Mouse (Mus musculus): ENCODE measurements around the gene Lama4. TPM values are rescaled to one million over a fixed set of nuclear protein-coding genes. Genes with fewer than 3 reads are reported as not detected.

The Lama4 gene
- total RNA-seq (2021), result 1 to 10 TPM; 3.6 to 4.5 TPM

DNA sequence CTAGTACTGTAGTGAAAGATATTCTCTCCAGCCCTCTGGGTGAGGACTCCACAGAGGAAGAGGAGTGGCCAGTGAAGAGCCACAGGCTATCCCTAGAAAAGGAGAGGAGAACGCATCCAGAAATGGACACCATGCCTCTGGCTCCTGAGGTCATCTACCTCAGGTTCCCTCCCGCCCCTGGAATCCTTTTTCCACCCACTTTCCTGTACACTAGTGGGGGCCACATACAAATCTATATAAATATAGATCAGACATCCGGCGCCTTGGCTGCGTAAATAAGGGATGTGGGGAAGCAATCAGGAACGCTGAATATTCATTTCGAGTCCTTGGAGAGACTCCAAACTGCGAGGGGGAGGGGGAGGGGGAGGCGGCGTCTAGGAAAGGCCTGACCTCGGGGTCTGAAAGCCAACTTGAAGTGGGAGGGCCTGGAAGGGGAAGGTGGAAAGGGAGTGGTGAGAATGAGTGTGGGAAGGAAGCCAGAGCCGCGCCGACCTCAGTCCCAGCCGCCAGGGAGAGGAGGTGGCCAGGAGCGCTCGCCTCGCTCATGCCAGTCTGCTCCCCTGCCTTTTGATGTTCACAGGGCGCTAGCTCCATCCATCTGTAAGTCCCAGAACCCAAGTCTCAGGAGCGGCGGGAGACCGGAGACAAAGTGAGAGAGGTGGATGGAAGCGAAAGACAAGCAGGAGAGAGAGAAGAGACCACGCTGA lies at the start of gene Lama4:
Gene Lama4, plus strand, starts transcription at position 441 of the 707 bp plus-strand sequence.
- DNase-seq, result peak; percentile 9

DNA sequence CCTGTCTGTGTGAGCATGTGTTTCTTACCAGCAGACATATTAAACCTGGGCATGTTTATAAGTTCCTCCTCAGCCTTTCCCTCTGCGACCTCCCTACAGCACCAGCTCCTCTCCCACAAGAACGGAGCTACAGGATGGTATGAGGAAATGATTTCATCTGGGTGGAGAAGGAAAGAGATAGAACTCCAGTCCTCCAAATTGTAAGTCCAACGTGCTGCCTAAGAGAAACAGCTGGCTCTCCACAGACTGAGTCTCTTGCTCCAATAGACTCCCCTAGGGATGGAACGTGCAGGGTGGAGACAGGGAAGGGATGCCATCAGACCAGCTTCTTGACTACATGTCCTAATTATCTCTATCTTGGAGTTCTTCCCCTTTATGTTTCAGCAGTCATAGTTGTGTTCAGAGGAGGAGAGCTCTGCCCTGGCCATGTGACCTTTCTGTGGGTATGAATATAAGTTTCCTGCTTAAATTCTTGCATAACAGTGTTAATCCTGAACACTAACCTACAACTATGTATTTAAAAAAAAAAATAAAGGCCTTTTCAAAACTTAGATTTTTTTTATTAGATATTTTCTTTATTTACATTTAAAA lies 49.2 kb upstream of the Lama4 start:
- no peak for DNase-seq

DNA sequence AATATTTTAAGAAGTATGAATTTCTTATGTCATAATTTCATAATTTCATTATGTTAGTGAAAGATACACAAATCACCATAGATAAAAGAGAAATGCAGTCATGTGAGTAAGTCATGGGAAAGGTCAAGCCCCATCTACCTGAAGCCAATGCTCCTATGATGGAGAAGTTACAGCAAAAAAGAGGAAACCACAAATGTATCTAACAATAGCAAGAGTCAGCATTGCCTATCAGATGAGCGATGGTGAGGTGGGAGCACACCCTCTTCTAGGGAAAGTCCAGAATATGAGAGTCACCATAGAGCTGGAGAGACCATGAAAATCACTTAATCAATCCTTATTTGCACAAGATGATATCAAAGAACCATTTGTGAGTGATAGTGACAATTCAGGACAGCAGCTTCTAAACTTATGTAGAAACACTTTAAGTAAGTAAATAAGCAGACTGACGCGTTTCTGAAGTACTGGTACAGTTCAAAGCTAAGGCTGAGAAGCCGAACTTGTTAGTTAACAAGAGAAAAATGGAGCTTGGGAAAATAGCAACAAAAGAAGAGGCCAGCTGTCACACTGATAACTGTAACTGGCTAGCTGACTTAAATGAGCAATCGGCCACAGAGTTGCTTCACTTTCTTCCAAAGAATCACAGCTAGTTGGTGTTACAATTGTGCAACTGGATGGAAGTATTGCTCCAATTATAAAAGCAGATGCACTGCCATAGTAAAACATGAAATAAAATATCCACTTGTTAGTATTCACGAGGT lies 36.2 kb upstream of the Lama4 start:
- DNase-seq, result no peak

DNA sequence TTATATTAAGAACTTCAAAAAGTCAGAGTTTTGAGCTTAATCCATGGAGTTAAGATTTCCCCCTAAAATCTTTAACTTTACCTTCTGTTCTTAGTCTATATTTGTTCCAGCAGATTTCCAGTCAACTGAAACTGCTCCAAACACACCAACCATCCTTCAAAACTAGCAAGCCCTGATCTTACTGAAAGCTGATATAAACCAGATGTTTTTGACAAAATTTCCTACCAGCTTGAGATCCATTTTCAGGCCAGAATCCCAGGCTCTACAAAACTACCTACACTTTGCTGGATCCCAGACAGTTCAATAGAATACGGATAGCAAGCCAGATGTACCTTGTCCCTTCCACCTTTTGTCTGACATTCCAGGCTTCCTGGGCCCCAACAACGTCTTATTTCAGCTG lies 20.6 kb upstream of the Lama4 start:
- no peak for DNase-seq

DNA sequence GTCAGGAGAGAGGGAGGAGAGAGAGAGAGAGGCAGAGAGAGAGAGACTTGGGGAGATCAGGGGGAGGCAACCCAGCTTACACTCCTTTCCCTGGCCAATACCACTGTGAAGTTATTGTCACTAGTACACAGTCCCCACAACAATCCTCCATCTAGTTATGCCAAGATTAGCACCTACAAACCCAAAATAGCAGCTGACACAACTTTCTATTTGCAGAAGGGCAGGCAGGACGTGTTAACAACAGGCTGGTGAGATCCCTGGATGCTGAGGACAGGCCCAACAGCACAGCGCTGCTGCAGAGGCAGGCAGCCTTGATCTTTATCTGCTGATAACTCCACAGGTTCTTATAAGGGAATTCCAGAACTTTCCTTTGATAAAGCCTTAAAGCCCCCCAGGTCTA lies 3.4 kb upstream of the Lama4 start:
- no peak for DNase-seq

DNA sequence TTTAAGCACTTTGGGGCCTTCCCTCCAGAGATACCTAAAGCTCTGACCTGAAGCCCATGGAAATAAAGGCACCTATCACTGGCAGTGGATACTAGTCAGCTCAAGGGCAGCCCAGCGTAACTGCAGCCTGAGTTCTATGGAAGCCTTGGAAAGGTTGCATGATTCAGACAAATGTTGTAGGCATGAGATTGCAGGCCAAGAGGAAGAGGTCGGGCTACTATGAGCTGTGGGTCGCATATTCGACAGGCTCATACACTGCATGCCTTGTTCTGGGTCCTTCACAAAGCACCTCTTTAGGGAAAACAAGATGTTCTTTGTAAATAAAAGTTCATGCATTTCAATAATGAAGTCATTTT lies 618 bp upstream of the Lama4 start:
- no peak for DNase-seq

DNA sequence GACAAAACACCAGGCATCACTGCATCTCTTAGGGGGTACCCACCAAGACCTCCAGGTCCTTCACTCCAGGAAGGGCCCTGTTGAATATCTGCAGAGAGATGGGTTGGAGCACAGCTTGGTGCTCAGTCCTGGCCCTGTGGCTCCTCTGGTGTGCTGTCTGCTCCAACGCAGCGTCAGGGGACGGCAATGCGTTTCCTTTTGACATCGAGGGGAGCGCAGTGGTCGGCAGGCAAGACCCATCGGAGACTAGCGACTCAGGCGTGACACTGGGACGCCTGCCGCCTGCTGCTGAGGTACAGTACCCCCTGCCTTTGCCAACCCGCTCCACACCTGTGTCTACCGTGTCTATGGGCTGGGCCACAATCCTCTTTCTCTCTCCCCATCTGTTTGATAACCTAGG lies 542 bp downstream of the Lama4 start:
- DNase-seq, result peak in 1 of 2 experiments; percentile 2

DNA sequence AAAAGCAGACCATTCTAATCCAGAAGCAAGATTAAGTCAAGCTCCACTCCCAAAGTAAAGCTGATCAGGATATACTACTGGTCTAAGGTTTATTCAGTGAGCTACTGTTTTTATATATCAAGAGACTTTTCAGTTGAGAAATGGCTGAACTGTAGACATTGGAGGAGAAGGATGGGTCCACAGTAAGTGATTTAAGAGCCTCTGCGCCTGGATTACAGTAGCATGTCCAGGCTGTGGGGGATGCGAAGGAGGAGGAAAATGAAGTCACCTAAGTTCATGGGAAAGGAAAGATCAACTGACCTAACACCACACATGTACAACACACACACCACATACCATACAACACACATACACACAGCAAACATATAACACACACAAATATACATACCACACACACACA lies 1.3 kb downstream of the Lama4 start:
- DNase-seq, result no peak

DNA sequence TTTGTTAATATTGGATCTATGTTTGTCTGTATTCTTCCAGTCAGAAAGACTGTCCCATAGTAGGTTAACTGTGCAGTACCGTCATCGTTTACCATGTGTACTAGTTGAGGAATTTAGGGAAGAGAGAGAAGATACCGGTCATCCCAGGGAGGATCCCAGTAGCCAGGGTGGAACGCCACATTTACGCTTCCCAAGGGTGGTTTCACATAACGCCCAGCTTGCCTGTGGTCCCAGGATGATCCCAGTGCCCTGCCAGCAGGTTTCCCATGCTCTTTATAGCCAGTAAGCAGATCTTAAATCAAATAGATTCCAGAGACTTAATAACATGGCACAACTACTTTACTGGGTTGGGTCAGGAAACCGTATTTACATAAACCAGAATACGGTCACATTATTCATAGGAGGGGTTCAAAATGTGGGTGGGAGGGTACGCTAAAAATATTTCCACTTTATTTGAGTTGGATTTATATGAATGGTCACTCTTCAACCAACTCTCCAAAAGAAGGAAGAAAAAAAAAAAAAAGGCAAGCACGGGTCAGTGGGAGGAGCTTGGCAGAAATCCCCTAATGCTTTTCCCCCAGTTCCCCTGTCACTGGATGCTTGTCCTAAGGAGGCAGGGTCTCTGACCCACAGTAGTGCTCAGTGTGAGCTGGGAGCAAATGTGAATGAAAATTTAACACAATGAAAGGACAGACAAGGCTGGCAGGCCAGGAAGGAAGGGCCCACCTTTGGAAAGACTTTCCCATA lies 3.2 kb downstream of the Lama4 start:
- DNase-seq, result no peak

DNA sequence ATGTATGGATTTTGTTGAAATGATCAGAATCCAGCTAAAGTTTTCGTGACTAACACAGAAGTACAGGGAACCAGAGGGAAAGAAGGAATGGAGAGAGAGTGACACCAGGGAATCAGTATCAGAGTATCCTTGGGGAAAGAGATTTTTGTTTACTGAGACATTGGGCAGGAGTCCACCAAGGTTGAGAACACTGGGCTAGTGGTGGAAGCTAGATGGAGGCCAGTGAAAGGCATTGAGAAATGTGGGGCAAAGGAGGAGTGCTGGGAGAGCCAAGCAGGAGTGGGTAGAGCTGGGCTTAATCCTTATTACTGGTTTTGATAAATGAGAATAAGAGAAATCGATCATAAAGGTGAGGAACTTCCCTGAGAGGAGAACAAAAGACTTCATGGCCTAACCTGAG lies 4.2 kb downstream of the Lama4 start:
- no peak for DNase-seq

DNA sequence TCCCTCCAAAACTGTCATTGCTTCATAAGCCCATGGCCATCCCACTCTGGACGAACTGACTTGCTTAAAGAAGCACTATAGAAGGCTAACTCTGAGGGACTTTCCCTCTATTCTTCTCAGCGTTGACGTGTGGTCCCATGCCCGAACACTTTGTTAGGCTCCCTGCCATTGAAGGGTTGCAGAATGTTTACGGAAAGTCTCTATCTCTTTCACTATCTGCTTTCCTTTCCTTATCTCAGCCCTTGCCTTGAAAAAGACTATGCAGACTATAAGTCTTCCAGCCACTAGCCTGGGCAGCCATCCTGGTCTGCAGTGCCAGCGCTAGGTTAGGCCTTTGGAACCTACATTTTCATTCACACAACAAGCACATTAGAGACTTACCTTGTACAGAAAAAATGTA lies 4.7 kb downstream of the Lama4 start:
- no peak for DNase-seq

DNA sequence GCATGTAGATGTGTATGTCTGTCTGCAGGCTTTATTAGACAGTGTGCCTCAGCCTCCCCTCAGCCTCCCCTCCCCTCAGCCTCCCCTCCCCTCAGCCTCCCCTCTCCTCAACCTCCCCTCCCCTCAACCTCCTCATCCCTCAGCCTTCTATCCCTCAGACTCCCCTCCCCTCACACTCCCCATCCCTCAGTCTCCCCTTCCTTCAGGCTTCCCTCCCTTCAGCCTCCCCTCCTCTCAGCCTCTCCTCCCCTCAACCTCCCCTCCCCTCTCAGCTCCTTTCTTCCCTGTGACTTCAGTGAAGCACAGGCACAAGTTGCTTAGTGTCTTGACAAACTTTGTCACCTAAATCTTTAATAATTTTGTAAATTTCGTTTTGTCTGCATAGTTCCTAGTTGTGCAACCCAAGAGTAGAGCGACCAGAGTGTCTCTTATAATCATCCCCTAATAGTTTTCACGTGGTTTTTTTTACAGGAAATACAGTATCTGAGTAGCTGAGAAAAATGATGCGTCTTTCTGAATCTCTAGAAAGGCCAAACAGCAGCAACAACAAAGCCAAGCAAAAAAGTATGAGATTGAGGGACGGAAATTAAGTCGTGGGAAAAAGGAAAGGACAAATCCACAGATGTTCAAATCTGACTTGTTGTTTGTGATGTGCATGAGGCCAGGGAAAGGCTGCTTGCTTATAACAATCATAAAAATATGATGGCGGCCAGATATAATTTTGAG lies 7.1 kb downstream of the Lama4 start:
- DNase-seq, result no peak

DNA sequence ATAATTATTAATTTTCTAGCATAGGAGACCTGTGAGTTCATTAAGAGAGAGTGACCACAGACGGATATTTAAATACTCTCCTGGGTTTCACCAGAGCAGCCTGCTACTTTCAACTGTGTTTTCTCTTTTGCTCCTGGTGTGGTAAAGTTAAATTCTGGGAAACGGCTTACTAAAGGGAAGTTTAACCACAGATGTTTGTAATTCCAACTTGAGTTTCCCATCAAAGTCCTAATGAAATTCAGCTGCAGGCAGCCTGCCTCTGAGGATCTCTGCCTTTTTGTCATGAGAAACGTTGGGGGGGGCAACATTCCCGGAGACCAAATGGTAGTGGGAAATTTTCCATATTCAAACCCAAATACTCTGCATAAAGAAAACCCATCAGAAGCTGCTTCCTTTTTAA lies 7.7 kb downstream of the Lama4 start:
- DNase-seq, result no peak

DNA sequence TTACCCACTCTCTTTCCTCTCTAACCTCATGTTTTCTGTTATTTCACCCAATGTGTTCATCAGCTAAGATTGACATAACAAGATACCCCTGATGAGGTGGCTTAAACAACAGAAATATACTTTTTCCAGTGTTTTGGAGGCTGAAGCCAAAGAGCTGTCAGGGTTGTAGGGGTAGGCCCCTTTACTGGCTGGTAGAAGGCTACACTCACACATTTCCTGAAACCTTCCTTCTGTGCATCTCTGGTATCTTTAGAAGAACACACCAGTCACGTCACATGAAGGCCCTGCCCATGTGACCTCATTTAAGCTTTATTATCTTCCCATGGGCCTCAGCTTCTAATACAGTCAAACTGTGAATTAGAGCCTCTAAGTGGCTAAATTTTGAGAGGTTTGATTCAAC lies 12.9 kb downstream of the Lama4 start:
- DNase-seq, result no peak

DNA sequence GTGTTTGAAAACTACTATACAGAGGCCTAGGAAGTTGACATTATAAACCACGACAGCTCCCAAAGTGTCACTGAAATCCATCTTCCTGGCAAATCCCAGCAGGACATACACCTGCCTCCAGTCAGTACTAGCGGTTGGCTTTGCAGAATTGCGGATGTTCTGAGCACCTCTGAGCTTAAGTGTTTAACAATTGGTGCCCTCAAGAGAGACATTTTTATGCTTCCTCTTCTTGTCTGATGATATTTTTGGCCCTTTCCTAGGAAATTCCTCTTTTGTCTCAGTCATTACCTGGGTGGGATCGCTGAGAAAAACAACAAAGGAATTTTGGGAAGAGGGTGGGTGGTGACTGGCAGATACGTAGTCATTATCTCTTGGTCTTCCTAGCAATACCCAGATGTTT lies 14.4 kb downstream of the Lama4 start:
- no peak for DNase-seq

DNA sequence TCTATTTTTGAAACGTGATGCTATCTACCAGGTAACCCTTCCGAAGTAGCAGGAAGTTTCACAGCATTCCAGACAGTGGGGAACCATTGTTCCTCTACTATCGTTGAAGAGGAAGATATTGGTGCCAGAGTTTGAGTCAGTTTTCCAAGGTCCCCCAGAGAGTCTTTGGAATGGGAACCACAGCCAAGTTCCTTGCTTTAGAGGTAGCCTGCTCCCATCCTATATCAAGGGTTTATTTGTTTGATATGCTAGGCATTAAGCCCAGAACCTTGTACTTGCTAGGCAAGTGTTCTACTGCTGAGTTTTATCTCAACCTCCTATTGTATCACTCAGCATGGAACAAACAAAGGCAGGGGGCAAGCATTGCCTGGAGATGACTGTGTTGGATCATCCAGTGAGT lies 15.7 kb downstream of the Lama4 start:
- no peak for DNase-seq

DNA sequence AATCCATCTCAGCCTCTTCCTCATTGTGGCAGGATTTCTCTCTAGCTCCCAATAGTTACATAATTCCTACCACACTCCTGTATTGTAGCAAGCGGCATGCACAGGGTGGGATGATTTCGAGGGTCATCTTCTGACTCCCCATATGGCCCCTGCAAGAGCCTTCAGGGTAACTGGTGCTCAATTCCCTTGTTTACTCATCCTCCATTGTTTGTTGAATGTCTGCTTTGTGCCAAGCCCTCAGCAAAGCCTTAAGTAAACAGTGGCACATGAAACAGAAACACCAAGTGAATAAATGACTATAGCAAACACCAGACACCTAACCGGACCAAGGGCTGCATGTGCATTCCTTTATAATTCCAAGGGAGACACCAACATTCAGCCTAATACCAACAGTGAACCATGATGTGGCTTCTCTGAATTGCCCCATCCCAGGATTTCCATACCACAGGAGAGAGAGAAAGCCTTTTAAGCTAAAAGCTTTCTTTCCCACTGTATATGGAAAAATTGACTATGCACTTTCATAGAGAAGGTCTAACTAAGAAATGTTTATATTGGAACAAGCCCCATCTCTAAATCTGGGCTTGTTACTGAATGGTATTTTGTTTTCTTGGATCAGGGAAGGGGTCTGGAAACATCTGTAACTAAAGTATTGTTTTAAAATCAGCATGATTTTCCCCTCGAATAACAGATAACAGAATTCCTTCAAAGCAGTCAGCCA lies 19.2 kb downstream of the Lama4 start:
- DNase-seq, result no peak

DNA sequence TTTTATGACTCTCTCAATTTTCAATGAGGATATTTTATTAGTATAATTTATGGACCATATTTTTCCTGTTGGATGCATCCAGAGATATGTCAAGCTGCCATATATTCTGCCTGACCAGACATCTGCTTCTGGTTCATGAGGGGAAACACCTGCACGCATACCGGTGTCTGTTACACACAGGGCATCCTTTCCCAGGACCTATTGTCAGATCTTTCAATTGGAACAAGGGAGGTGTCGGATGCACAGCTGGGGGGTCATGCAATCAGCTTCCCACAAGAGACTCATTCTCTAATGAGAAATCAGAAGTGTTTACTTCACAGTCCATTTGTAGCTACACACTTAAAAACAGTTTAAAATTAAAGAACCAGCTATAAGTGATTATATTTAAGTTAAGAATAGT lies 20.7 kb downstream of the Lama4 start:
- no peak for DNase-seq

DNA sequence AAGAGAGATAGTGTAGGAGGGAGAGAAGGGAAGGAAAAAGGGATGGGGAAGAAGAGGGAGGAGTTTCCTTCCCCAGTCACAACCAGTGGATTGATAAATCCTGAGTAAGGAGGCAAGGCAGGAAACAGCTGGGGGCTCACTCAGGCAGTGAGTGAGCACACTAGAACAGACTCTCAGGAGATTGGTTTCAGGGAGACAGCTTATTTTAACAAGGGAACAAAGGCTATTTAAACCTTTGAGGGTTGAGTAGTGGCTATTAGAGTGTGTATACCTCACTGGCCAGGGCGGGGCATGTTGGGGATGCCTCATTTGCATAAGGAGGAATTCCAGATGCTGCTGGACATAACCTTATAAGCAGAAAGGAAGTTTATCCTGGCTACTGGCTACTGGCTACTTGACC lies 27.5 kb downstream of the Lama4 start:
- no peak for DNase-seq

DNA sequence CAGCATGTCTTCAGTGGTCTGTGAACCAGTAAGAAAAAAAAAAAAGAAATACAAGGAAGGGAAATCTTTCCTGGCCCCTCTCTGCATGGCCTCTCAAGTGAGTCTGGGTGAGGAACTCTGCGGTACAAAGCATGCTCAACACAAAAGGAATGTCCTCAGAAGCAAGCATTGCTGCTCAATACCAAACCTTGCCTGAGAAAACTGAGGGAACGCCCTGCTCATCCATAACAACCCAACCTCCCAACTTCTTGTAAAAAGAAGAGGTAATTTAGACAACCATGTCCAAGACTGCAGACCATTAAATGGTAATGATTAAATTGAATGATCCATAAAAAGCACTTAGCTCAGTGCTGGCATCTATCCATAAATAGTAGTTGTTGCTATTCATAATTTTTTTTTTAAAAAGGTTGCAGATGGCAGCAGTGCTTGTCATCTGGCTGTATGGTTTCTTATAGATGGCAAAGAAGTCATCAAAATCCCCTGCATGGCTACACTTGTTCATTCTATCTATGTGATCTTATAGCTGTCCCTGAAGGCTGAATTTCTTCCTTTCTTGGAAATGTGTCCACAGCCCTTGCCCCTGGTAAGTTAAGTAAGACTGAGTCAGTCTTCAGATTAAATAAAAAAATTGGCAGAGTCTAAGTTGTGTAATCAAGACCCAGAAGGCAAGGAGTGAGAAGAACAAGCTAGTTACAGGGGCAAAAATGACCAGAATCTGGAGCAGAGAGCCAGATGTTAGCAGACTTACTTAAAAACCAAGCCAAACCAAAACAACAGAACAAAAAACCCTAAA lies 28.5 kb downstream of the Lama4 start:
- no peak for DNase-seq
